Mouse (Mus musculus) adrenal gland, adult 8-10 months (tissue): ENCODE results near the gene Slc17a2. TPM values are rescaled to one million over a fixed set of nuclear protein-coding genes. Genes with fewer than 3 reads are reported as not detected.

ENCODE experiments used
- total RNA-seq, 4 experiments: library from RNA; stranded (reverse); gene quantifications; 2 replicates each; pipeline ENCODE4 v1.2.4; 2022

Slc17a2 gene
- total RNA-seq, 4 experiments from 2014 or later = 0.06 TPM; not detected in 3

Other genes with a start within 250 kb of the Slc17a2 start
- 10 to 100 TPM; 48.1 to 62.5 (median 53.5) TPM for gene Hist1h3e, start 244.6 kb upstream of the Slc17a2 start, total RNA-seq
- 1 to 10 TPM; 4.5 to 9.9 (median 6.6) TPM for gene Hist1h2ae, start 235.8 kb upstream of the Slc17a2 start, total RNA-seq
- 10 to 100 TPM; 55.2 to 81.2 (median 75.0) TPM for gene Hist1h2bg, start 235.6 kb upstream of the Slc17a2 start, total RNA-seq
- 10 to 100 TPM; 18.7 to 29.5 (median 23.2) TPM for gene Hist1h2bf, start 232.8 kb upstream of the Slc17a2 start, total RNA-seq
- 1 to 10 TPM; 4.8 to 9.8 (median 5.8) TPM for gene Hist1h2ad, start 232.6 kb upstream of the Slc17a2 start, total RNA-seq
- 1 to 10 TPM; 2.9 to 4.8 (median 3.3) TPM for gene Hist1h3d, start 231.2 kb upstream of the Slc17a2 start, total RNA-seq
- 100 to 1,000 TPM; 116 to 151 (median 145) TPM for gene Hist1h4d, start 225.4 kb upstream of the Slc17a2 start, total RNA-seq
- 10 to 100 TPM; 11.0 to 15.5 (median 13.2) TPM for gene Hist1h2be, start 185.9 kb upstream of the Slc17a2 start, total RNA-seq
- gene Hist1h1e, start 184.4 kb upstream of the Slc17a2 start, total RNA-seq = 10 to 100 TPM; 61.3 to 77.8 (median 63.8) TPM
- gene Hist1h2ac, start 123.0 kb upstream of the Slc17a2 start, total RNA-seq = 1 to 10 TPM; 1.8 to 3.2 (median 2.3) TPM
- 100 to 1,000 TPM; 105 to 176 (median 135) TPM for gene Hist1h2bc, start 122.8 kb upstream of the Slc17a2 start, total RNA-seq
- under 1 TPM in 1 of 4 experiments, not detected in 3; 0.26 TPM for gene Hist1h1t, start 111.2 kb upstream of the Slc17a2 start, total RNA-seq
- gene Hist1h4c, start 108.5 kb upstream of the Slc17a2 start, total RNA-seq = 10 to 100 TPM; 71.9 to 93.9 (median 88.6) TPM
- gene Hfe, start 96.1 kb upstream of the Slc17a2 start, total RNA-seq = 10 to 100 TPM; 27.4 to 41.7 (median 33.5) TPM
- 100 to 1,000 TPM; 212 to 290 (median 255) TPM for gene Hist1h1c, start 68.2 kb upstream of the Slc17a2 start, total RNA-seq
- gene Hist1h3c, start 61.4 kb upstream of the Slc17a2 start, total RNA-seq = 10 to 100 TPM in 1 of 4 experiments, 1 to 10 TPM in 3; 4.3 to 10.9 (median 7.4) TPM
- 10 to 100 TPM; 14.8 to 24.3 (median 20.0) TPM for gene Hist1h2bb, start 60.3 kb upstream of the Slc17a2 start, total RNA-seq
- 10 to 100 TPM; 24.0 to 37.5 (median 29.3) TPM for gene Hist1h2ab, start 55.9 kb upstream of the Slc17a2 start, total RNA-seq
- 10 to 100 TPM; 18.1 to 29.8 (median 26.6) TPM for gene Hist1h3b, start 54.7 kb upstream of the Slc17a2 start, total RNA-seq
- gene Hist1h4b, start 50.0 kb upstream of the Slc17a2 start, total RNA-seq = 100 to 1,000 TPM in 1 of 4 experiments, 10 to 100 TPM in 3; 69.6 to 104 (median 91.8) TPM
- 10 to 100 TPM; 18.1 to 29.1 (median 26.8) TPM for gene Hist1h4a, start 45.8 kb upstream of the Slc17a2 start, total RNA-seq
- gene Hist1h3a, start 44.6 kb upstream of the Slc17a2 start, total RNA-seq = 10 to 100 TPM; 28.7 to 37.4 (median 36.4) TPM
- 10 to 100 TPM; 16.7 to 20.1 (median 18.6) TPM for gene Hist1h1a, start 43.3 kb upstream of the Slc17a2 start, total RNA-seq
- under 1 TPM in 3 of 4 experiments, not detected in 1; 0.24 to 0.48 (median 0.26) TPM for gene Trim38, start 37.1 kb upstream of the Slc17a2 start, total RNA-seq
- 1 to 10 TPM in 1 of 4 experiments, under 1 TPM in 3; 0.18 to 1.4 (median 0.76) TPM for gene Slc17a3, start 32.4 kb downstream of the Slc17a2 start, total RNA-seq
- gene Slc17a1, start 60.8 kb downstream of the Slc17a2 start, total RNA-seq = not detected
- gene Slc17a4, start 108.0 kb downstream of the Slc17a2 start, total RNA-seq = under 1 TPM in 3 of 4 experiments, not detected in 1; 0.13 to 0.38 (median 0.15) TPM
- not detected for gene Hist1h2ba, start 127.2 kb downstream of the Slc17a2 start, total RNA-seq
- gene Hist1h2aa, start 127.5 kb downstream of the Slc17a2 start, total RNA-seq = not detected
- 1 to 10 TPM; 2.3 to 4.4 (median 3.1) TPM for gene Scgn, start 184.2 kb downstream of the Slc17a2 start, total RNA-seq